Mouse (Mus musculus) thymus, postnatal 25 days (tissue): ENCODE results near the gene Zfp750.

Experiments
- DNase-seq: peaks from one replicate; pipeline ENCODE4 v3.0.0; 2022

Gene Zfp750

DNA sequence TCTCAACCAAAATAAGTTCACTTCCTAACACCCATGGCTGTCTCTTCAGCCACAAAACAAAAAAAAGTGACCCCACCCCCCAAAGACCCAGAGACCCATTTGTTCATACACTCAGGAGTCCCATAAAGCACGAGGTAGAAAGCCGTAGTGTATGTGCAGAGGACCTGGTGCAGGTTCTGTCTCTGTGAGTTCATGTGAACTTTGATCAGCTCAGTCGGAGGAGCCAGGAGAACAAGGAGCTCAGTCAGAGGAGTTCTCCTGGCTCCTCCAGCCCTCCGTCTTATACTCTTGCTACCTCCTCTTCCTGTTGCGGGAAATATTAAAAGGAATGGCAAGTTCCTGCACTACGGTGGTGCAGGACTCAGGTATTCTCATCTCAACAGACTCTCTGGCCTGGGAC is 51.7 kb downstream of the Zfp750 start:
- no peak for DNase-seq
